Mouse (Mus musculus) midbrain, embryonic 11.5 days (tissue): Measurements from ENCODE around the gene Mrpl22. TPM values are rescaled to one million over a fixed set of nuclear protein-coding genes. Genes with fewer than 3 reads are reported as not detected.
"Not testable (repeated sequence)": the region's sequence is repeated elsewhere in the genome, so short reads cannot be mapped to it uniquely, and the experiment has no call there.

ENCODE experiments used
- ATAC-seq: fragments of 200-750 bp; cut with Nextera tagmentation; 2 replicates; pipeline ENCODE4 v1.8.0; 2017; ENCODE audit warnings: moderate TSS enrichment, moderate library complexity; ENCODE audit not compliant: low FRiP score
- DNase-seq: peaks from one replicate; pipeline ENCODE4 v3.0.0; 2015; ENCODE audit warnings: low spot score; ENCODE audit errors: missing footprints
- H3K27ac ChIP-seq: fragments of 300-500 bp; sonication (generic); 2 replicates; pipeline ENCODE4 v1.5.1; 2014; ENCODE audit warnings: low read depth, low read length
- H3K27me3 ChIP-seq: fragments of 300-500 bp; sonication (generic); 2 replicates; pipeline ENCODE4 v1.6.1; 2014; ENCODE audit warnings: mild to moderate bottlenecking, low read length, moderate library complexity, mixed read lengths; ENCODE audit not compliant: control insufficient read depth, insufficient read depth
- H3K36me3 ChIP-seq: fragments of 300-500 bp; sonication (generic); 2 replicates; pipeline ENCODE4 v1.6.1; 2014; ENCODE audit warnings: mild to moderate bottlenecking, low read length, moderate library complexity, mixed read lengths; ENCODE audit not compliant: control insufficient read depth, insufficient read depth
- H3K4me1 ChIP-seq: fragments of 300-500 bp; sonication (generic); 2 replicates; pipeline ENCODE4 v1.6.1; 2014; ENCODE audit warnings: low read length; ENCODE audit not compliant: control insufficient read depth, insufficient read depth
- H3K4me2 ChIP-seq: fragments of 300-500 bp; sonication (generic); 2 replicates; pipeline ENCODE4 v1.6.1; 2014; ENCODE audit warnings: mild to moderate bottlenecking, moderate library complexity
- H3K4me3 ChIP-seq: fragments of 300-500 bp; sonication (generic); 2 replicates; pipeline ENCODE4 v1.5.1; 2014; ENCODE audit warnings: low read depth, low read length
- H3K9ac ChIP-seq: fragments of 300-500 bp; sonication (generic); 2 replicates; pipeline ENCODE4 v1.6.1; 2014; ENCODE audit warnings: low read length
- H3K9me3 ChIP-seq: fragments of 300-500 bp; sonication (generic); 2 replicates; pipeline ENCODE4 v1.6.1; 2016; ENCODE audit warnings: low read length; ENCODE audit not compliant: control insufficient read depth
- WGBS: fragments of 180-500 bp; shearing (Covaris S2); extraction: QIAGEN DNeasy Blood & Tissue Kit; methylation state at CpG from one replicate; pipeline ENCODE4 v1.1.7; 2014; 5-methylcytosine and 5-hydroxymethylcytosine counted together
- polyA plus RNA-seq: library from polyadenylated mRNA; unstranded; fragments of >200 nt; fragmentation: Nextera tagmentation; extraction: Ambion mirVana; gene quantifications from 2 replicates; pipeline ENCODE4 v1.2.1, GENCODE M21; 2014

Gene Mrpl22
- polyA plus RNA-seq, 1 experiment from 2014 or later, result 130 TPM

DNA sequence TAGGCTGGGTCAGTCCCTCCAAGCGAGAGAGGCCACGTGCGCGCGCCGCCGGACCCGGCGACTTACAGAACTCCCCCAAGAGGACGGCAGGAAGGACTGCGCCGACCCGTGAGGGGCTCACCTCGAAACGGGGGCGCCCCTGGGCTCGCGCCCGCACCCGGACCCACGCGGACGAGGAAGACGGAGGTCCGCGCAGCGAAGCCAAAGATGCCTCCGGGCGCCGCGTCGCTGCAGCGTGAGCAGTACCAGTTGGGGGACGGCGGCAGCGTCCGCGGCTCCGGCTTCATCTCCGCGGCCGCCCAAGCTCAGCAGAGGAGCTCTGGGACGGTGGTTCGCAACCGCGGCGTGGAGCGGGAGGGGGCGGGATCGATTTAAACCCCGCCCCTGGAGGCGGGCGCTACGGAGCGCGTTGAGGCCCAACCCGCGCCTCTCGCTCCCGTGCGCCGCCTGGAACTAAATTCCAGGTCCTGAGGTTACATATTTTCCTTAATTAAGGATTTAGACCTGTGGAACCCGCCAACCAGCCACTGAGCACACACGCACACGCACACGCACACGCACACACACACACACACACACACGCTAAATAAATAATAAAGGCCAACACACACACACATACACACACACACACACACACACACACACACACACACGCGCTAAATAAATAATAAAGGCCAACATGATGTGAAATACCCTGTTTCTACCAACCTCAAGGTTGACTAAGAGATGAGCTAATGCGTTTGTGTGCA is 3.1 kb upstream of the Mrpl22 start, which contains the start of gene Gemin5:
Gene Gemin5, minus strand, starts transcription at position 373 of the 749 bp plus-strand sequence.
- WGBS, result 1% methylated on average over 71 of the region's 71 CpGs
- peak; percentile 98 for DNase-seq
- H3K27ac ChIP-seq, result peak within 1 kb of the TSS; percentile 61

DNA sequence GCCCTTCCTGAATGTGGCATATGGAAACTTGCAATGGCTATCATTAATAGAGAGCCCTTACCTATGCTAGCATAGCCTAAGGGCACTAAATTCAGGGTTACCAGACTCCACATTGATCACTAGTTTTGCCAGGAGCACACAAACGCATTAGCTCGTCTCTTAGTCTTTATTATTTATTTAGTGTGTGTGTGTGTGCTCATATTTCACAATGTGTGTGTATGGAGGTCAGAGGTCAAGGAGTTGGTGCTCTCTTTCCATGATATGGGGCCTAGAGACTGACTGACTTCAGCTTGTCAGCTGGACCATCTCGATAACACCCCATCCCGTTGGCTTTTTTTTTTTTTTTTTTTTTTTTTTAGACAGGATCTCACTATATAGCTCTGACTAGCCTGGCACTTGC is 1.8 kb upstream of the Mrpl22 start:
- DNase-seq, result peak; percentile 77
- 94% methylated on average over 4 of the region's 4 CpGs for WGBS
- H3K4me2 ChIP-seq, result no peak overlapping the region
- no peak overlapping the region for H3K4me3 ChIP-seq
- no peaks in the 10 kb centered on the region for H3K27me3 ChIP-seq
- no peak for ATAC-seq
- peaks cover 10% of the 10 kb centered on the region for H3K4me1 ChIP-seq
- H3K36me3 ChIP-seq, result peaks cover 18% of the 10 kb centered on the region
- no peaks in the 10 kb centered on the region; the same call in 1 of the 2 replicates for H3K9me3 ChIP-seq
- H3K9ac ChIP-seq, result no peak overlapping the region
- no peak overlapping the region for H3K27ac ChIP-seq

More for the DNA sequence above, 3.1 kb upstream of the Mrpl22 start, which contains the start of gene Gemin5:
- H3K9ac ChIP-seq, result peak within 1 kb of the TSS; percentile 84
- H3K36me3 ChIP-seq, result peaks cover 21% of the 10 kb centered on the region
- peaks cover 10% of the 10 kb centered on the region for H3K4me1 ChIP-seq
- peak within 1 kb of the TSS; percentile 74 for H3K4me2 ChIP-seq
- no peaks in the 10 kb centered on the region for H3K27me3 ChIP-seq
- peak; percentile 82 for ATAC-seq
- H3K9me3 ChIP-seq, result no peaks in the 10 kb centered on the region; the same call in 1 of the 2 replicates
- H3K4me3 ChIP-seq, result peak within 1 kb of the TSS; percentile 87

DNA sequence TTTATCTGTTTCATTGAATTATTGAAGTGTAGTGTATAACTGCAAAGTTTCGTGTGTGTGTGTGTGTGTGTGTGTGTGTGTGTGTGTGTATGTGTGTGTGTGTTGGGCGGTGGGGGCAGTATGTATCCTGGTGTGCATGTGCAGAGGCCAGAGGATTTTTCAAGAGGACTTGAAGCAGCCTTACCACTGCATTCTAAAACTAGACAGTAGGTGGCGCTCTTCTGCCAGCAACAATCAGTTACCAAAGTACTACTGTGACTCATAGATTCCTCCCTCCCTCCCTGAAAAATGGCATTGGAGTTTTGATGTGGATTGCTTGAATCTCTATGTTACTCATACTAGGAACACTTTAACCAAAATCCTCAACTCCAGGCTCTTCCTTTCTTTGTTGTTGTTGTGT is 8.1 kb downstream of the Mrpl22 start:
- Histone ChIP-seq H3K4me1 (no peaks in the 10 kb centered on the region), H3K27ac (no peak overlapping the region), H3K36me3 (peaks cover 8% of the 10 kb centered on the region), H3K9ac (no peak overlapping the region), H3K4me2 (no peak overlapping the region), H3K27me3 (no peaks in the 10 kb centered on the region), H3K4me3 (no peak overlapping the region), H3K9me3 (no peaks in the 10 kb centered on the region)
- no peak for ATAC-seq
- 24% methylated on average over 3 of the region's 3 CpGs for WGBS
- peak; percentile 98 for DNase-seq

DNA sequence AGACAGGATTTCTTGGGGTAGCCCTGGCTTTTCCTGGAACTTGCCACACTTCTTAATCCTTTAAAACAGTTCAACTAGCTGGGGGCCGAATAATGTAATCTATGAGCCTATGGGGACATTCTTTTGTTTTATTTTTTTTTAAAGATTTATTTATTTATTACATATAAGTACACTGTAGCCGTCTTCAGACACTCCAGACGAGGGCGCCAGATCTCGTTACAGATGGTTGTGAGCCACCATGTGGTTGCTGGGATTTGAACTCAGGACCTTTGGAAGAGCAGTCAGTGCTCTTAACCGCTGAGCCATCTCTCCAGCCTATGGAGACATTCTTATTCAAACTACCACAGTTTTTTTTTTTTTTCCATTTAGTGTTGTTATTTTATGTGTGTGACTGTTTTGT is 8.5 kb downstream of the Mrpl22 start:
- not testable (repeated sequence) for H3K36me3 ChIP-seq, H3K4me2 ChIP-seq, H3K4me3 ChIP-seq, H3K9me3 ChIP-seq, H3K9ac ChIP-seq, ATAC-seq, H3K27me3 ChIP-seq, H3K27ac ChIP-seq, H3K4me1 ChIP-seq, DNase-seq
- WGBS, result 90% methylated on average over 6 of the region's 6 CpGs

DNA sequence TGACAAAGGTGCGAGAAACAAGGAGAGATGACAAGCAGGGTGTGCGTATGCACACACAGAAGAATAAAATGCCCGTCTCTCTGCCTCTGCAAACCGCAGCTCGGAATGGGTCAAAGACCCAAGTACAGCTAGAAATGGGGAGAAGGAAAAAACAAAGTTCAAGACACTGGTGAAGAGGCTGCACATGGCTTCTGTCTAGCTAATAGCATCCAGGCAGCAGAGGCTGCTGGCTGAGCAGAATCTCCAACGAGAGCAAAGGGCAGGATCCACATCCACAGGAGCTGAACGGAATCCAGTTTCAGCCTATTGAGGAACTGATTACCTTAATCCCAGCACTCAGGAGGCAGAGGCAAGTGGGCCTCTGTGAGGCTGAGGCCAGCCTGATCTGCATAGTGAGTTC is 9.3 kb downstream of the Mrpl22 start:
- no peak for DNase-seq
- Histone ChIP-seq H3K4me1 (no peaks in the 10 kb centered on the region), H3K9ac (no peak overlapping the region), H3K27ac (no peak overlapping the region), H3K9me3 (no peaks in the 10 kb centered on the region), H3K27me3 (no peaks in the 10 kb centered on the region), H3K4me2 (no peak overlapping the region), H3K36me3 (peaks cover 5% of the 10 kb centered on the region), H3K4me3 (no peak overlapping the region)
- no peak for ATAC-seq
- WGBS, result 92% methylated on average over 7 of the region's 7 CpGs

DNA sequence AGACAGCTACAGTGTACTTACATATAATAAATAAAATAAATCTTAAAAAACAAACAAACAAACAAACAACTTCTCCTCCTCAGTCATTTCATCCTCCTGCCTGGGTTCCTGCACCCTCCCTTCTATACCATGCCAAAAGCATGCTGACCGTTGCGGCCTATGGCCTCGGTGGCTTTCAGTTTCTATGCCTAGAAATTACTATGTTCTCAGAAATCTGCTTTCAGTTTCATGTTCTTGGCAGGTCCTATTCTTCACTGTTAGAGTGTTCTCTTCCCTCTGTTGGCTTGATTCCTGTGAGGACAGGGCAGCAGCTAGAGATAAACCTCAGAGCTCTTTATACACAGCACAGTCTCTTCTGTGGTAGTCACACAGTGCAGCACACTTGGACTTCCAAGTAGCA is 12.1 kb downstream of the Mrpl22 start:
- 83% methylated on average over 3 of the region's 3 CpGs for WGBS

DNA sequence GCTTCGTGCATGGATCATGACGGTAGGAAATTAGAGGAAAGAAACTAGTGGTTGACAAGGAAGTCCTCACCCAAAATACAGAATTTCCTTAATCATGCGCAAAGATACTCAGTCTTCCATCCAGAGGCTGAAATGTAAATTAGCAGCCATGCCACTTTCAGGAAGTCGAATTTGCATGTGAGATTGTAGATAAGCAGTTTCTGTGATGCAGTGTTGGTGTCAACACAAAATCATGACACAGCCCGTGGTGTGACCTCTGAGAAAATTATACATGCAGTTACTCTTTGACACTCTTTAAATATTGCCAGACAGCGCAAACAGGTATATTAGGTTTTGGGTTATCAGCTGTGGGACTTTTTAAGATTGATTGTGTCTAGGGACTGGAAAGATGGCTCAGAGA is 18.2 kb downstream of the Mrpl22 start:
- H3K4me2 ChIP-seq, result no peak overlapping the region
- H3K9me3 ChIP-seq, result no peaks in the 10 kb centered on the region
- H3K4me3 ChIP-seq, result no peak overlapping the region
- no peaks in the 10 kb centered on the region for H3K27me3 ChIP-seq
- no peak overlapping the region for H3K9ac ChIP-seq
- H3K27ac ChIP-seq, result no peak overlapping the region
- DNase-seq (no peak), ATAC-seq (no peak)
- H3K4me1 ChIP-seq, result no peaks in the 10 kb centered on the region
- no peaks in the 10 kb centered on the region for H3K36me3 ChIP-seq
- 94% methylated on average over 6 of the region's 6 CpGs for WGBS

More for the DNA sequence above, 12.1 kb downstream of the Mrpl22 start:
- no peaks in the 10 kb centered on the region for H3K27me3 ChIP-seq
- DNase-seq (no peak), ATAC-seq (no peak)
- H3K4me1 ChIP-seq, result no peaks in the 10 kb centered on the region
- no peak overlapping the region for H3K4me2 ChIP-seq
- no peak overlapping the region for H3K9ac ChIP-seq
- H3K27ac ChIP-seq, result no peak overlapping the region
- no peak overlapping the region for H3K4me3 ChIP-seq
- H3K9me3 ChIP-seq, result no peaks in the 10 kb centered on the region
- no peaks in the 10 kb centered on the region for H3K36me3 ChIP-seq

DNA sequence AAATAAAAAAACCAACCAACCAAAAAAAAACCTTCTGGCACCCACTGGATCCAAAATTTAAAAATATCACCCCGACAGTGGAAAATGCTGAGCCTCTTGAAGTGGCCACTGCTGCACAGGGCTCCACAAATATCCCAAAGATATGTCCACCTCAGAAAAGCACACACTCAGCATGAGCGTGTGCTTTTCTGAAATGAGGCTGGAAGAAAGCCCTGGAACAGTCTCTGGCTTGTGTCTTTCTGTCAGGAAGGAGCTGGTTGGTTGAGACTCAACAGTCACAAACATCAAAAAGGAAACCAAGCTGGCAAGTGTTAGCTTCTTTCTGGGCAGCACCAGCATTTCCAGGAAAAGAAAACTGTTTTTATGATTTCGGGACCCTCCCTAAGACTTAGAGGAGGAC is 21.9 kb downstream of the Mrpl22 start:
- Histone ChIP-seq H3K4me1 (no peaks in the 10 kb centered on the region), H3K9me3 (no peaks in the 10 kb centered on the region), H3K9ac (no peak overlapping the region), H3K27ac (no peak overlapping the region), H3K4me3 (no peak overlapping the region), H3K27me3 (no peaks in the 10 kb centered on the region), H3K36me3 (no peaks in the 10 kb centered on the region), H3K4me2 (no peak overlapping the region)
- DNase-seq (no peak), ATAC-seq (no peak)
- WGBS, result 87% methylated on average over 3 of the region's 3 CpGs

DNA sequence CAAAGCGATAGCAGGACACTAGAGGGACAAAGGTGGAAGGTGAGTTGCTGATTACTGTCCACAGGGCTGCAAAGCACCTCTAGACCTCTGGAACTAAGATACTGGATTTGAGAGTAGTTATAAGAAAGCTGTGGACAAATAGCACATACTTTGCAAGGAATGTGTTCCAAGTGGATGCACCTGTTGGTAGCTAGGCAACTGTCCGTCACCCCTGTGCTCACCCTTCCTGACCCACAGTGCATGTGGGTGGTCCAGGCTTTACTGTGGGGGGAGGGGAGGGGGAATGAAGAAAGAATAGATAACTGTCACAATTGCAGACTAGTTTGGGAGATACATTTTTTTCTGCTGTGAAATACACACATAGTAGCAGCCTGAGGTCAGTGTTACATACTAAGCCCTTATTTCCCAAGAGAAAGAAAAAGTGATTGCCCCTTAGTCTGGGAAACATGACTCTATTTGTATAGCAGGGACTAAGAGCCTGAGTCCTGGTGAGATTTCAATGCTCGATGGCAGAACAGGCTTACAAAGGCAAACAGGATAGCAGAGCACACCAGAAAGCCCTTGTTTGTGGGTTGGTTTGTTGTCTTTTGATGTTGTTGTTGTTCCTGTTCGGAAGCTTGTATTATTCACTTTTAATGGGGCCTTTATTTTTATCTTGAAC is 22.5 kb downstream of the Mrpl22 start:
- ATAC-seq, result no peak
- H3K27ac ChIP-seq, result no peak overlapping the region

More for the DNA sequence above, 22.5 kb downstream of the Mrpl22 start:
- H3K27me3 ChIP-seq, result no peaks in the 10 kb centered on the region
- H3K9ac ChIP-seq, result no peak overlapping the region
- no peak for DNase-seq
- H3K4me3 ChIP-seq, result no peak overlapping the region
- WGBS, result 37% methylated on average over 4 of the region's 4 CpGs
- no peaks in the 10 kb centered on the region for H3K4me1 ChIP-seq
- no peak overlapping the region for H3K4me2 ChIP-seq
- no peaks in the 10 kb centered on the region for H3K36me3 ChIP-seq
- no peaks in the 10 kb centered on the region for H3K9me3 ChIP-seq
